Comparison of ENCODE assay signal across 27 mouse cellular contexts in the genomic region with DNA sequence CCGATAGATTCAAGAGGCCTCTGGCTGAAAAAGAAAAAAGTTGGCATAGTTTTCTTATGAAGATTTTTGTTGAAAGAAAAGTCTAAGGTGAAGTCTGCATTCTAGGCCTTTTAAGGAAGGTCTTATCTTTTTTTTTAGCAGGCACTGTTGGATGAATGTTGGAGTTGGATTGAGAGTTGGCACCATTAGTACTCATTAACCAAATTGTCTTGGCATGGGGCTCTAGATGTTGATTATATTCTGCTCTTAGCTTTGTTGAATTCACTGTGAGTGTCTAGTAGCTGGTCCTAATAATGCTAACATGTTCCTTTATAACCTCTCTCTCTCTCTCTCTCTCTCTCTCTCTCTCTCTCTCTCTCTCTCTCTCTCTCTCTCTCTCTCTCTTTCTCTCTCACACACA.
"Had no signal": no experiment of that assay in that cellular context is flagged by ENCODE, and none has a peak within 500 bp of the region (broad histone marks: within the 10 kb centered on the region; RNA-seq: fewer than 3 reads in every experiment).

No protein-coding gene starts in this region.

- H3K4me1 ChIP-seq: heart, embryonic 10.5 days; heart, embryonic 12.5 days; hindbrain, embryonic 10.5 days; hindbrain, embryonic 12.5 days; intestine, embryonic 15.5 days; limb, embryonic 10.5 days; limb, embryonic 12.5 days had no signal

- ATAC-seq: hindbrain, embryonic 16.5 days; inflammation-experienced regulatory T-cells, adult 6 months; intestine, embryonic 15.5 days; intestine, postnatal 0 days had no signal

- H3K9ac ChIP-seq: heart, embryonic 12.5 days; hindbrain, embryonic 12.5 days; hindbrain, embryonic 14.5 days; intestine, embryonic 15.5 days; limb, embryonic 12.5 days; liver, embryonic 14.5 days had no signal

- H3K9me3 ChIP-seq: heart, embryonic 10.5 days; heart, embryonic 12.5 days; hindbrain, embryonic 10.5 days; hindbrain, embryonic 12.5 days; intestine, embryonic 15.5 days; limb, embryonic 10.5 days; limb, embryonic 12.5 days had no signal

- H3K4me2 ChIP-seq: heart, embryonic 12.5 days; hindbrain, embryonic 12.5 days; hindbrain, embryonic 14.5 days; intestine, embryonic 15.5 days; limb, embryonic 12.5 days; liver, embryonic 11.5 days had no signal

- H3K27me3 ChIP-seq: heart, embryonic 12.5 days; hindbrain, embryonic 12.5 days; intestine, embryonic 15.5 days; limb, embryonic 12.5 days had no signal

- H3K27ac ChIP-seq: gastrocnemius, adult 2 months; heart, embryonic 10.5 days; hindbrain, embryonic 10.5 days; hindbrain, embryonic 12.5 days; hindbrain, embryonic 14.5 days; intestine, embryonic 15.5 days; layer of hippocampus, adult 2 months; left cerebral cortex, adult 2 months; limb, embryonic 10.5 days; limb, embryonic 12.5 days; liver, embryonic 14.5 days had no signal

- H3K4me3 ChIP-seq: gastrocnemius, adult 2 months; heart, embryonic 10.5 days; heart, embryonic 12.5 days; hindbrain, embryonic 10.5 days; hindbrain, embryonic 12.5 days; intestine, embryonic 15.5 days; layer of hippocampus, adult 2 months; left cerebral cortex, adult 2 months; limb, embryonic 10.5 days; limb, embryonic 12.5 days had no signal

- DNase-seq: gastrocnemius, adult 2 months; gastrocnemius, postnatal 10 days; gastrocnemius, postnatal 25 days; heart, adult 18-20 months; heart, postnatal 10 days; heart, postnatal 4 days; kidney, adult 18-20 months; kidney, adult 8-10 months; kidney, postnatal 10 days; kidney, postnatal 25 days; kidney, postnatal 4 days; liver had no signal

- H3K36me3 ChIP-seq: heart, embryonic 10.5 days; heart, embryonic 12.5 days; hindbrain, embryonic 10.5 days; hindbrain, embryonic 12.5 days; intestine, embryonic 15.5 days; limb, embryonic 10.5 days; limb, embryonic 12.5 days had no signal
